In genomic region chr4:131340993-131341695, GRCm38 (mm10) we compare ENCODE assay signal across 23 mouse cellular contexts.
A peak's percentile ranks its signal among the peaks of the same experiment; 100 is the strongest.
DNase-seq lines count a peak whose midpoint lies in the region; ATAC-seq and TF ChIP-seq lines count a peak whose summit lies in the region.
"Had no signal": no experiment of that assay in that cellular context is flagged by ENCODE, and none has a peak within 500 bp of the region (broad histone marks: within the 10 kb centered on the region; RNA-seq: fewer than 3 reads in every experiment).

No protein-coding gene starts in this region.

- H3K4me3 ChIP-seq in embryonic facial prominence, embryonic 14.5 days (ENCODE audit: low read depth, low read length) = no peak overlapping the region
- H3K4me3 ChIP-seq in embryonic facial prominence, embryonic 10.5 days = no peak overlapping the region
- no peak overlapping the region for H3K4me3 ChIP-seq in hindbrain, postnatal 0 days (ENCODE audit: low read length)
- no peak overlapping the region for H3K4me3 ChIP-seq in midbrain, embryonic 15.5 days
- H3K4me3 ChIP-seq: heart, adult 2 months; intestine, embryonic 15.5 days; liver, embryonic 12.5 days had no signal

- H3K27ac ChIP-seq in embryonic facial prominence, embryonic 14.5 days (replicated peaks; ENCODE audit: low read depth, low read length) = no peak overlapping the region
- no peak overlapping the region for H3K27ac ChIP-seq in embryonic facial prominence, embryonic 10.5 days (replicated peaks)
- no peak overlapping the region for H3K27ac ChIP-seq in hindbrain, postnatal 0 days
- 0 out of 2 replicates have a peak overlapping the region, but pooled peaks have one; percentile 32 for H3K27ac ChIP-seq in midbrain, embryonic 15.5 days
- H3K27ac ChIP-seq: heart, adult 2 months; intestine, embryonic 15.5 days; liver, embryonic 12.5 days had no signal

- no peaks in the 10 kb centered on the region for H3K4me1 ChIP-seq in embryonic facial prominence, embryonic 14.5 days (ENCODE audit: control insufficient read depth, insufficient read depth, low read length)
- peaks cover 12% of the 10 kb centered on the region for H3K4me1 ChIP-seq in embryonic facial prominence, embryonic 10.5 days
- no peaks in the 10 kb centered on the region for H3K4me1 ChIP-seq in hindbrain, postnatal 0 days (ENCODE audit: insufficient read depth, low read length)
- peaks cover 13% of the 10 kb centered on the region for H3K4me1 ChIP-seq in midbrain, embryonic 15.5 days
- H3K4me1 ChIP-seq: intestine, embryonic 15.5 days; liver, embryonic 12.5 days had no signal

- no peaks in the 10 kb centered on the region for H3K36me3 ChIP-seq in embryonic facial prominence, embryonic 14.5 days (ENCODE audit: control insufficient read depth, insufficient read depth, low read length)
- H3K36me3 ChIP-seq in embryonic facial prominence, embryonic 10.5 days (replicated peaks) = no peaks in the 10 kb centered on the region
- no peaks in the 10 kb centered on the region for H3K36me3 ChIP-seq in hindbrain, postnatal 0 days (ENCODE audit: insufficient read depth, low read length)
- H3K36me3 ChIP-seq in midbrain, embryonic 15.5 days (replicated peaks) = no peaks in the 10 kb centered on the region
- H3K36me3 ChIP-seq: intestine, embryonic 15.5 days; liver, embryonic 12.5 days had no signal

- no peak for TF ChIP-seq CTCF in hindbrain, postnatal 0 days (IDR thresholded peaks at IDR 0.05; ENCODE audit: low read depth)

- ATAC-seq in embryonic facial prominence, embryonic 14.5 days (ENCODE audit: low read depth) = peak; percentile 60; the same call in 1 of the 2 replicates
- ATAC-seq in hindbrain, postnatal 0 days = no peak
- ATAC-seq in midbrain, embryonic 15.5 days (replicated peaks) = peak; percentile 58; the same call in 1 of the 2 replicates
- ATAC-seq: intestine, embryonic 15.5 days; liver, embryonic 12.5 days; Patski had no signal

- H3K9me3 ChIP-seq in embryonic facial prominence, embryonic 14.5 days (ENCODE audit: control insufficient read depth, low read length) = no peaks in the 10 kb centered on the region
- H3K9me3 ChIP-seq in embryonic facial prominence, embryonic 10.5 days = no peaks in the 10 kb centered on the region
- H3K9me3 ChIP-seq in hindbrain, postnatal 0 days (ENCODE audit: low read length) = no peaks in the 10 kb centered on the region
- no peaks in the 10 kb centered on the region for H3K9me3 ChIP-seq in midbrain, embryonic 15.5 days
- H3K9me3 ChIP-seq: intestine, embryonic 15.5 days; liver, embryonic 12.5 days had no signal

- WGBS in embryonic facial prominence, embryonic 14.5 days = 19% methylated on average over 9 of the region's 9 CpGs
- 34% methylated on average over 9 of the region's 9 CpGs for WGBS in embryonic facial prominence, embryonic 10.5 days
- 34% methylated on average over 9 of the region's 9 CpGs for WGBS in hindbrain, postnatal 0 days
- WGBS in midbrain, embryonic 15.5 days = 25% methylated on average over 9 of the region's 9 CpGs

- H3K9ac ChIP-seq in embryonic facial prominence, embryonic 14.5 days (ENCODE audit: low read depth, low read length) = no peak overlapping the region
- no peak overlapping the region for H3K9ac ChIP-seq in hindbrain, postnatal 0 days (replicated peaks; ENCODE audit: low read length)
- H3K9ac ChIP-seq in midbrain, embryonic 15.5 days = no peak overlapping the region
- H3K9ac ChIP-seq: intestine, embryonic 15.5 days; liver, embryonic 12.5 days; lung, embryonic 14.5 days had no signal

- DNase-seq in embryonic facial prominence, embryonic 14.5 days (ENCODE audit: low spot score) = peak; percentile 58
- no peak for DNase-seq in embryonic facial prominence, embryonic 10.5 days (ENCODE audit: low spot score)
- DNase-seq in brain, adult 2 months (ENCODE audit: low read depth, low spot score) = peak; percentile 24
- DNase-seq in hindbrain, postnatal 0 days (ENCODE audit: low spot score) = peak; percentile 54
- no peak for DNase-seq in cerebellum, postnatal 14 days
- DNase-seq in heart, adult 18-20 months = no peak
- no peak for DNase-seq in thymus, postnatal 10 days (ENCODE audit: low spot score in 2 of 2)
- DNase-seq: adrenal gland, postnatal 14 days; cerebellum, adult 18-20 months; cerebellum, postnatal 36 days; gastrocnemius, postnatal 10 days; heart, adult 2 months; heart, postnatal 36 days; kidney, adult 9 months; kidney, postnatal 25 days; lung, embryonic 14.5 days; lung, postnatal 4 days; right cerebral cortex, postnatal 14 days; spleen, adult 18-20 months had no signal

- no peak overlapping the region for H3K4me2 ChIP-seq in embryonic facial prominence, embryonic 14.5 days (ENCODE audit: low read depth, low read length)
- no peak overlapping the region for H3K4me2 ChIP-seq in hindbrain, postnatal 0 days (ENCODE audit: low read depth, low read length)
- no peak overlapping the region for H3K4me2 ChIP-seq in midbrain, embryonic 15.5 days
- H3K4me2 ChIP-seq: intestine, embryonic 15.5 days; liver, embryonic 12.5 days; lung, embryonic 14.5 days had no signal

- no peaks in the 10 kb centered on the region for H3K27me3 ChIP-seq in embryonic facial prominence, embryonic 14.5 days (replicated peaks; ENCODE audit: control insufficient read depth, insufficient read depth, low read length)
- 0 out of 2 replicates have a peak, but pooled peaks cover 10% of the 10 kb centered on the region for H3K27me3 ChIP-seq in embryonic facial prominence, embryonic 10.5 days (replicated peaks; ENCODE audit: low read depth, poor library complexity, severe bottlenecking)
- no peaks in the 10 kb centered on the region for H3K27me3 ChIP-seq in hindbrain, postnatal 0 days (ENCODE audit: insufficient read depth, low read length)
- H3K27me3 ChIP-seq in midbrain, embryonic 15.5 days (replicated peaks) = no peaks in the 10 kb centered on the region
- H3K27me3 ChIP-seq: intestine, embryonic 15.5 days; Patski had no signal

Comparison
In these comparisons a context has a peak if more than half of its experiments do, and no peak if none do; other contexts are left out.
1. DNase-seq: peak in embryonic facial prominence, embryonic 14.5 days (single experiment), brain, adult 2 months (single experiment) and hindbrain, postnatal 0 days (single experiment); none in embryonic facial prominence, embryonic 10.5 days (single experiment), cerebellum, postnatal 14 days (0 of 2), heart, adult 18-20 months (0 of 2) and thymus, postnatal 10 days (0 of 2).